Mouse (Mus musculus) olfactory bulb, adult 2 months (tissue): ENCODE data around the gene Psenen. TPM values are rescaled to one million over a fixed set of nuclear protein-coding genes. Genes with fewer than 3 reads are reported as not detected.

Source experiments
- H3K27ac ChIP-seq: fragments of 200-500 bp; 2 replicates; pipeline ENCODE4 v1.5.1; 2012; ENCODE audit warnings: low read depth, low read length; ENCODE audit not compliant: insufficient read depth
- H3K4me1 ChIP-seq: fragments of 200-500 bp; 2 replicates; pipeline ENCODE4 v1.6.1; 2012; ENCODE audit warnings: low read length; ENCODE audit not compliant: control insufficient read depth, insufficient read depth
- H3K4me3 ChIP-seq: fragments of 200-500 bp; 2 replicates; pipeline ENCODE4 v1.5.1; 2012; ENCODE audit warnings: mild to moderate bottlenecking, low read depth, low read length, moderate library complexity; ENCODE audit not compliant: insufficient read depth
- CTCF ChIP-seq: fragments of 200-500 bp; IDR thresholded peaks from 2 replicates; pipeline ENCODE4 v1.5.1; 2012; ENCODE audit warnings: low read depth, mild to moderate bottlenecking, low read length, moderate library complexity; ENCODE audit not compliant: insufficient read depth
- POLR2A ChIP-seq: fragments of 200-500 bp; IDR thresholded peaks from 2 replicates; pipeline ENCODE4 v1.6.1; 2012; ENCODE audit warnings: mild to moderate bottlenecking, low read depth, low read length, moderate library complexity; ENCODE audit not compliant: insufficient read depth
- WGBS: fragments of 180-500 bp; shearing (Covaris S2); methylation state at CpG from one replicate; pipeline ENCODE4 v1.1.7; 2018; 5-methylcytosine and 5-hydroxymethylcytosine counted together
- polyA plus RNA-seq: library from polyadenylated mRNA; stranded (reverse); fragments of >200 nt; gene quantifications from 2 replicates; pipeline ENCODE4 v1.2.4, GENCODE M21; 2012; ENCODE audit warnings: low replicate concordance; ENCODE audit not compliant: missing spikeins, insufficient read depth, insufficient read length

Gene Psenen
- polyA plus RNA-seq, 1 experiment, result not detected

DNA sequence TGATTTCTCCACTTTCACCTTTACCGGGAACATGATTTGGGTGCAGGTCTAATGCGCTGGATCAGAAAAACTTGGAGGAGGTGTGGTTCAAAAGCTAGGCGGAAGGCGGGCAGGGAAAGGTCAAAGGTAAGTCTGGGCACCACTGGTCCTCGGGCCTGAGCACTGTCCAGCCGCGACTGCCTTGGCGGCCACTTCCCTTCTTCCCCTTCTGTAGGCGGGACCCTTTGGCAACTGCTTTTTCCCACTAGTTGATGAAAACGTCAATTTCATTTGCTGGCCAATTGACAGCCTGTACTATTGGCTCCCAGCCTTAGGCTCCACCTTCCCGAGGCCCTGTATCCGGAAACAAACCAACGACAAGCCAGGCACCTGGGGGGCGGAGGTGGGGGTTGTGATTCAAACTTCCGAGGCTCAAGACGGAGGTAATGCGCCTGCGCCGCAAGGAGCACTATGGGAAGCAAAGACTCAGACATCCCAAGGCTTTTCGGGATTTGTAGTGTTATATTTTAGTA is 3.9 kb downstream of the Psenen start, which contains the start of gene Lin37:
TSS of gene Lin37 (minus strand) at position 396 of the 512 bp plus-strand sequence.
- no peak within 1 kb of the TSS; the same call in 1 of the 2 replicates for H3K27ac ChIP-seq
- TF ChIP-seq CTCF, result no peak
- TF ChIP-seq POLR2A, result 0 out of 2 replicates have a peak, but pooled peaks have one; percentile 48
- H3K4me3 ChIP-seq, result peak within 1 kb of the TSS; percentile 63
- whole genome bisulfite sequencing, result under 1% methylated on average over 20 of the region's 20 CpGs
- peaks cover 21% of the 10 kb centered on the region for H3K4me1 ChIP-seq

GRCm38 (mm10) chr7:30558656-30559442 is 4.6 kb downstream of the Psenen start:
- no peak overlapping the region; the same call in 1 of the 2 replicates for H3K27ac ChIP-seq
- no peak for TF ChIP-seq POLR2A
- H3K4me1 ChIP-seq, result peaks cover 14% of the 10 kb centered on the region
- peak overlapping the region; percentile 63 for H3K4me3 ChIP-seq
- 8% methylated on average over 12 of the region's 12 CpGs for WGBS

GRCm38 (mm10) chr7:30557901-30558514 is 5.4 kb downstream of the Psenen start:
- Histone ChIP-seq H3K4me3 (no peak overlapping the region), H3K27ac (no peak overlapping the region), H3K4me1 (peaks cover 22% of the 10 kb centered on the region)
- WGBS, result 87% methylated on average over 13 of the region's 13 CpGs
- TF ChIP-seq POLR2A (no peak), CTCF (no peak)

DNA sequence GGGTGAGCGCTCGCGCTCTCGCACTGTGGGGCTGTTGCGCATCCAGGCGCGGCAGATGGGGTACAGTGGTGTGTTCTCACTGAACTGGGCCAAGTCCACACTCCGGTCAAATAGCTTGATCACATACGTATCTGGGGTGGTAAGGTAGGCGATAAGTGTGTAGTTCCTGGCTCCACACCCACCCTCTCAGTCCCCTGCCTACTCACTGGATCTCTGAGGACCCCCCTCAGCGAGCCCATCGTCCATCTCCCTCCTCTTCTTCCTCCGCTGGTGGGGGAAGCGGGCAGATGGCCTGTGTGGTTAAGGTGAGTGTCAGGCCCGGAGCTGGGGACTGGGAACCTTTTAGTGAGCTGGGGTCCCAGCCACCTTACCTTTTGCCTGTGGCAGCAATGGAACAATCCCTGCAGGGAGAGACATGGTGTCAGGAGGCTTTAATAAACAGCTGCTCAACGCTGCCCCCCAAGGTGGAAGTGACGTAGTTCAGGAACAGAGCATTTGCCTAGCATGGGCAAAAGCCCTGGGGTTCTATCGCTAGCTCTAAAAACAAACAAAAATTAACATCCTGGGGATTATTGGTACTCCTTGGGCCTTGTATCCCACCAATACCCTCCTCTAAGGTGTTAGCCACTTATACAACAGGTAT is 6.4 kb downstream of the Psenen start:
- WGBS, result 89% methylated on average over 18 of the region's 18 CpGs
- Histone ChIP-seq H3K4me1 (peaks cover 24% of the 10 kb centered on the region), H3K4me3 (no peak overlapping the region), H3K27ac (no peak overlapping the region)
- no peak for TF ChIP-seq POLR2A
- TF ChIP-seq CTCF, result no peak

DNA sequence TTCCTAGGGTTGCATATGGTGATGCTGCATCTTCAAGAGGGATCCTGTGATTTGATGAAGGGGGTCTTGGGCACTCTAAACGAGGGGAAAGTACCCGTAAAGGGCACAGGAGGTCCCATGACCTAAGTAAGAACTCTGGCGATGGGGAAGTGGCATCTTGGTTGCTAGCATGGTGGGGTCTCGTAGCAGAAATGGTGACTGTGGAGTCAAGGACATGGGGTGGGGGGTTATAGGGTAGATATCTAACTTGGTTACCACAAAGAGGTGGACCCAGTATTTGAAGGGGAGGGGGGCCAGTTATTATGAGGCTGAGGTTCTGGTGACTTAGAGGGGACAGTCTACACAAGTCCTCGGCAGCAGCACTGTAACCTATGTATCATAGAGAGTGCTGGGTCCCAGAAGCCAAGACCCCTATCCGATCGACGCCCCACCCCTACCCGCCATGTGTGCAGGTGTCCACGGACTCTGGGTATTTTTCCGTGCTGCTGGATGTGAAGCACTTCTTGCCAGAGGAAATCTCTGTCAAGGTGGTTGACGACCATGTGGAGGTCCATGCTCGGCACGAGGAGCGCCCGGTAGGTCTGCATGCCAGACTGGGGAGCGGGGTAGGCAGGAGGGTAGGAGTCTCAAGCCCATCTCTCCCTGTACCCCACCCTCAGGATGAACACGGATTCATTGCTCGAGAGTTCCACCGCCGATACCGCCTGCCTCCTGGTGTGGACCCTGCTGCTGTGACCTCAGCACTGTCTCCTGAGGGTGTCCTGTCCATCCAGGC is 9.4 kb downstream of the Psenen start:
- WGBS, result 82% methylated on average over 22 of the region's 22 CpGs
- Histone ChIP-seq H3K27ac (no peak overlapping the region), H3K4me1 (peaks cover 23% of the 10 kb centered on the region), H3K4me3 (no peak overlapping the region)
- TF ChIP-seq POLR2A (no peak), CTCF (no peak)

DNA sequence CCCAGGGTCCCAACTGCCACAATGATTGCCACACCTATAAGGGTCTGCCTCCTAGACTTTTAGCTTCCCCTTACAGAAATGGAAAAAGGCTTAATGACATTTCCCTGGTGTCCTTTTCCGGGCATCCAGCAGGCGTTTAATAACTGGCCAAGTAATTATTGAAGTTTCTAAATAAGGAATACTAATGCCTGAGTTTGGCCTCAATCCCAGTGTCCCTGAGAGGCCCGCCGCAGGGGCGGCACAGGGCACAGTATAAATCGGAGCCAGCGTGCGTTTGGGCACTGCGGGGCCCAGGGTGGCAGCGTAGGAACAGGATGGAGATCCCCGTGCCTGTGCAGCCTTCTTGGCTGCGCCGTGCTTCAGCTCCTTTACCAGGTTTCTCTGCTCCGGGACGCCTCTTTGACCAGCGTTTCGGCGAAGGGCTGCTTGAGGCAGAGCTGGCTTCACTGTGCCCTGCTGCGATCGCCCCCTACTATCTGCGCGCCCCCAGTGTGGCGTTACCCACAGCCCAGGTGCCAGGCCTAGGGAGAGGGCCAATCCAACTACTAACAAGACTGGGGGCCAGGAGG is 10.3 kb downstream of the Psenen start:
- Histone ChIP-seq H3K4me3 (peak overlapping the region; percentile 44), H3K27ac (peak overlapping the region; percentile 52), H3K4me1 (peaks cover 18% of the 10 kb centered on the region)
- no peak for TF ChIP-seq POLR2A
- TF ChIP-seq CTCF, result no peak
- under 1% methylated on average over 23 of the region's 23 CpGs for WGBS

DNA sequence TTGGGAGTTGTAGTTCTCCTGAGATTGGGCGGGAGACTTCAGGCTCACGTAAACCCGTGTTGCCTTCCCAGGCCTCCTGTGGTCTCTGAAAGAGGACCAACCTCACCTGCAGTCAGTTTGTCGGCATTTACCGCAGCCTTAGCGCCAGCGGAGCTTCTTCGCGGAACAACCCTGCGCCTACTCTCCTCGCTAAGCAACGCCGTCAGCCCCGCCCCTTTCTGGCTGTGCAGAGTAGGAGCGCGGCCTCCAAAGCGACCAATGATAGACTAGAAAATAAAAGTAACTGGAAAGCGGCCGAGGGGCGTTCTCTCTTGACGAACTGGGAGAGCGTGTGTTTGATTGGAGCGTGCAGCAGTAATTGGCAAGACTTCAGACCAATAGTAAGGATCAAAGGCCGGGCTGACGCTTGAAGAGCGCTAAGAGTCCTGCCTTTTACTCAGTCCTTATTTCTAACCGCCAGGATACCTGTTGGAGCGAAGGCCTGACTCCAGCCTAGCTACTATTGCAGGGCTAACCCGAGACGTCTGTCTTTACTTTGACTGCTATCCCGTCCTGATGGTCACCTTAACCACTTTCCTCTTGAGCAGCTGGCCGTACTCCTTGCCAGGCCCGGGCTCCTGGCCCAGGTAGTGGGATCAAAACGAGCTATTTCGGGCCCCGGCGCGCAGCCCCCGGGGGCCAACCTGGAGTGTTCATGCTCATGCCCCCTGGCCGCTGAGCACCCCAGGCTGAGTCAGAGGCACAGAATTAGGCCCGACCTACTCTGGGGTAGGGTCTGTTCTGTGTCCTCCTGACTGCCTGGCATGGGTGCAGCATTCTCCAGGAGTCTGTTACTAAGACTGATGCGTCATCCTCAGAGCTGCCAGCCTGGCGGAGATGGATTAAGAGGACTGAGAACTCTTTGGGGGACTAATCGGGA is 11.1 kb downstream of the Psenen start, which contains the start of the genes Hspb6 and Proser3:
TSS of gene Hspb6 (plus strand) at position 77 of the 919 bp plus-strand sequence.
TSS of gene Proser3 (minus strand) at position 198 of the 919 bp plus-strand sequence.
- WGBS, result under 1% methylated on average over 44 of the region's 44 CpGs
- TF ChIP-seq POLR2A, result no peak; the same call in 1 of the 2 replicates
- TF ChIP-seq CTCF, result peak; percentile 10; the same call in 1 of the 2 replicates
- H3K4me1 ChIP-seq, result peaks cover 13% of the 10 kb centered on the region
- peak within 1 kb of the TSS; percentile 90 for H3K27ac ChIP-seq
- peak within 1 kb of the TSS; percentile 72 for H3K4me3 ChIP-seq
